ENCODE assay signal across 28 mouse cellular contexts in the genomic region with DNA sequence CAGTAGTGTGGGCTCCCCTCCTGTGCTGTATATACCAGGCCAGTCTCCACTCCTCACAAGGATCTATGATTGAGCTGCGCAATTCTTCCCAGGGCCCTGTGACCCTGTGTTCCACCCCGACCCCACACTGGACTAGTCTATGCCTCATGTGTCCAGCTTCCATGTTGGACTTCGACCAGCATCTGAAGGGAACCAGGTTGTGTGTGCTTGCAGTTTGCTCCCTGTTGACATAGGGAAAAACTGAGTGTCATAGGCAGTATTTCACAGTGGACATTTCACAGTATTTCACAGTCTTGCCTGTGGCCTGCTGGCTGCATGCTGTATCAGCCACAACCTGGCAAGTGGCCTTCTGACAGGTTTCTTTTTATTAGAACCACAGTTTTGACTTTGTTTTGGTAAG.
"Had no signal": no experiment of that assay in that cellular context is flagged by ENCODE, and none has a peak within 500 bp of the region (broad histone marks: within the 10 kb centered on the region; RNA-seq: fewer than 3 reads in every experiment).

No protein-coding gene starts in this region.

- H3K27ac ChIP-seq: embryonic facial prominence, embryonic 10.5 days; embryonic facial prominence, embryonic 12.5 days; embryonic facial prominence, embryonic 13.5 days; embryonic facial prominence, embryonic 15.5 days; forebrain, embryonic 10.5 days; forebrain, embryonic 12.5 days; forebrain, embryonic 13.5 days; forebrain, embryonic 15.5 days; gastrocnemius, adult 2 months had no signal

- H3K4me2 ChIP-seq: embryonic facial prominence, embryonic 12.5 days; embryonic facial prominence, embryonic 13.5 days; embryonic facial prominence, embryonic 15.5 days; forebrain, embryonic 12.5 days; forebrain, embryonic 13.5 days; forebrain, embryonic 15.5 days had no signal

- DNase-seq: cerebellum, adult 2 months; cerebellum, adult 8-10 months; cerebellum, adult 9-10 months; cerebellum, adult 9-11 months; cerebellum, postnatal 10 days; cerebellum, postnatal 14 days; cerebellum, postnatal 25 days; cerebellum, postnatal 36 days; embryo, embryonic 11 days; forebrain, postnatal 0 days; gastrocnemius, adult 2 months; gastrocnemius, postnatal 10 days; gastrocnemius, postnatal 14 days; gastrocnemius, postnatal 25 days; gastrocnemius, postnatal 36 days; heart, adult 11 months; heart, adult 18-20 months had no signal

- H3K9ac ChIP-seq: embryonic facial prominence, embryonic 12.5 days; embryonic facial prominence, embryonic 13.5 days; embryonic facial prominence, embryonic 15.5 days; forebrain, embryonic 12.5 days; forebrain, embryonic 13.5 days; forebrain, embryonic 15.5 days; forebrain, postnatal 0 days had no signal

- H3K4me1 ChIP-seq: forebrain, embryonic 13.5 days had no signal

- H3K27me3 ChIP-seq: embryonic facial prominence, embryonic 12.5 days; embryonic facial prominence, embryonic 13.5 days; embryonic facial prominence, embryonic 15.5 days; forebrain, embryonic 12.5 days; forebrain, embryonic 13.5 days; forebrain, embryonic 15.5 days had no signal

- H3K4me3 ChIP-seq: embryonic facial prominence, embryonic 10.5 days; embryonic facial prominence, embryonic 12.5 days; embryonic facial prominence, embryonic 13.5 days; embryonic facial prominence, embryonic 15.5 days; erythroblast, embryonic 14.5 days; forebrain, embryonic 10.5 days; forebrain, embryonic 12.5 days; forebrain, embryonic 13.5 days; forebrain, embryonic 15.5 days; gastrocnemius, adult 2 months had no signal

- H3K9me3 ChIP-seq: embryonic facial prominence, embryonic 10.5 days; embryonic facial prominence, embryonic 12.5 days; embryonic facial prominence, embryonic 13.5 days; embryonic facial prominence, embryonic 15.5 days; forebrain, embryonic 10.5 days; forebrain, embryonic 12.5 days; forebrain, embryonic 13.5 days; forebrain, embryonic 15.5 days had no signal

- ATAC-seq: forebrain, embryonic 13.5 days; forebrain, embryonic 14.5 days; forebrain, embryonic 15.5 days; forebrain, embryonic 16.5 days; forebrain, postnatal 0 days had no signal
